Mouse (Mus musculus) spleen, adult 2 months (tissue): ENCODE measurements around the gene Rrh.

ENCODE experiments used
- CTCF ChIP-seq: fragments of 200-500 bp; IDR thresholded peaks from 2 replicates; pipeline ENCODE4 v1.5.1; 2011; ENCODE audit warnings: mild to moderate bottlenecking, inconsistent platforms; ENCODE audit not compliant: insufficient read depth, insufficient read length, insufficient replicate concordance; ENCODE audit errors: extremely low read depth
- POLR2A ChIP-seq: fragments of 200-500 bp; IDR thresholded peaks from 2 replicates; pipeline ENCODE4 v1.6.1; 2011; ENCODE audit warnings: low read depth, low read length, inconsistent platforms

GRCm38 (mm10) chr3:129793801-129794200 lies 28.6 kb downstream of the Rrh start:
- TF ChIP-seq POLR2A (no peak), CTCF (no peak)
